Mouse (Mus musculus): Measurements from ENCODE around the gene Dmxl2.
A peak's percentile ranks its signal among the peaks of the same experiment; 100 is the strongest.

Dmxl2 gene

DNA sequence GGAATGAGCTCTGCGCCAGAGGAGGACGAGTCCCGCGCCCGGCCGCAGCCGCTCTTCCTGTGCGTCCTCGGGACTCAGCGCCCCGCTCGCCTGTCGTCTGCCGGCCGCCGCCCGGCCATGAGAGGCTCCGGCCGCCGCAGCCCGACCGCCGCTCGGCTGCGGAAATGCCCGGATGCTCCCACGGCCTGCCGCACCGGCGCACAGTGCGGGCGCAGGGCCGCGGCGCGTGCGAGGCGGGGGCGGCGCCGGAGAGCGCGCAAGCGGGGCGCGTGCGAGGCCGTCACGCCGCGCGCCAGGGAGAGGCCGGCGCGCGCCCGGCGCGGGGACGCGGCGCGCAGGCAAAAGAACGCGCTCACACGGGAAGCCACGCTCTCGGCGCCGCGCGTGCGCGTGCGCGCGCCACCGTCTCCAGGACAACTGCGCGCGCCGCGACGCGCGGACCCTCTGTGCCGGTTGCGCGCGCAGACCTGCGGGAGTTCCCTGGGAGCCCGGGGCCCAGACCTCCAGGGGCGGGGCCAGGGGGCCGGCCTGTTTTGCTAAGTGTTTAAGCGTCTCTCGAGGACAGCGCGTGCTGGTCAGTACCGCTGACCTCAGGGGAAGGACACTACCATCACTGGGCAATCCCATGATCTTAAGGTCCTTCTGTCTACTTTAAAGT is at the start of gene Dmxl2:
TSS of gene Dmxl2 (minus strand) at position 174 of the 658 bp plus-strand sequence.
- DNase-seq (ENCODE audit: low read depth in 2 of 2, low spot score in 2 of 2): no peak

DNA sequence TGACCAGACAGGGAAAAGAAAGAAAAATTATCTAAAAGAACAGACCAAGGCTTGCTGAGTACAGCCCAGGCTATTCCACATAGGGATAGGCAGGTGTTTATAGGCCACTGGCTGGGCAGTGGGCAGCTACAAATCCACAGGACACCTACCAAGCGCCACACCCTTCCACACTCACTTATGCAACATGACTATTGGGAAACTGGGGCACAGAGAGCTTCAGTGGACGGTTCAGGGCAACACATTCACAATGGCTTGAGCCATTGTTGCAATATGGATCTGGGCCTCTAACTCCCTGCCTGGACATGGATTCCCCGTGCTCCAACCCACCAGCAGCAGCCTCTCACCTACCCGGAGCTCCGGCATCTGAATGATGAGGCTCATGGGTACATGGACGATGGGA is 48.0 kb upstream of the Dmxl2 start:
- DNase-seq (ENCODE audit: low read depth in 2 of 2, low spot score in 2 of 2): no peak

DNA sequence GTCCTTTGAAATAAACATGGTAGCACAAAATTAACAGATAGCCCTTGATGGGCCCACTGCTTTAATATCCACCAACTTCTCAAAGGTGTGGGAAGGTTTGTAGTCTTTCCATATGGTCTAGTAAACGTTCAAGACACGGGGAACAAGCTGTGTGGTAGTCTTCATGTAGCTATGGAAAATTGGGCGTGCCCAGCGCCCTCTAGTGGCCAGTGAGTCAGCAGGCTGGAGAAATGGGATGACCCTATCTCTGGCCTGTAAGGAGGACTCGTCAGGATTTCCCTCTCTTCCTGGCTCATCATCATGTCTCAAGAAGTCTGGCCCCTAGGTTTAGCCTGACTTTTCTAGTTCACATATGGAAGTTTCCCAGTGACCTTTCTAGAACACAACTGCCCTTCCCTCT is 46.1 kb upstream of the Dmxl2 start:
- peak; percentile 7 to 21 for DNase-seq (ENCODE audit: low read depth in 2 of 2, low spot score in 2 of 2)

DNA sequence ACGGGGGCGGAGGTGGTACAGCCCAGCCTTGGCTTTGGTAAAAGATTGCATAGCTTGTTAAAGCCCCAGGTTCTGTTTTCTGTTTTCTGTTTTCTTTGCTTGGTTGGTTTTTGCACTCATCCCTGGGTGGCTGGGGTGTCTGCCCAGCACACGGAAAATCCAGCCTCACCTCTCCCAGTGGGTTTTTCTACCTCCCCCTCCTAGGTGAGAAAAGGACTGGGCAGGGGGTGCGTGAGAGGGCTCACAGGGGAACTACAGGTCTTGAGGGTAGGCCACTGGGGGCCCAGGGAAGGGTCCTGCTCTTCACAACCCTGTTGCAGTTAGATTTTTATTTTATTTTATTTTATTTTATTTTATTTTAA is 43.5 kb upstream of the Dmxl2 start:
- no peak for DNase-seq (ENCODE audit: low read depth in 2 of 2, low spot score in 2 of 2)

DNA sequence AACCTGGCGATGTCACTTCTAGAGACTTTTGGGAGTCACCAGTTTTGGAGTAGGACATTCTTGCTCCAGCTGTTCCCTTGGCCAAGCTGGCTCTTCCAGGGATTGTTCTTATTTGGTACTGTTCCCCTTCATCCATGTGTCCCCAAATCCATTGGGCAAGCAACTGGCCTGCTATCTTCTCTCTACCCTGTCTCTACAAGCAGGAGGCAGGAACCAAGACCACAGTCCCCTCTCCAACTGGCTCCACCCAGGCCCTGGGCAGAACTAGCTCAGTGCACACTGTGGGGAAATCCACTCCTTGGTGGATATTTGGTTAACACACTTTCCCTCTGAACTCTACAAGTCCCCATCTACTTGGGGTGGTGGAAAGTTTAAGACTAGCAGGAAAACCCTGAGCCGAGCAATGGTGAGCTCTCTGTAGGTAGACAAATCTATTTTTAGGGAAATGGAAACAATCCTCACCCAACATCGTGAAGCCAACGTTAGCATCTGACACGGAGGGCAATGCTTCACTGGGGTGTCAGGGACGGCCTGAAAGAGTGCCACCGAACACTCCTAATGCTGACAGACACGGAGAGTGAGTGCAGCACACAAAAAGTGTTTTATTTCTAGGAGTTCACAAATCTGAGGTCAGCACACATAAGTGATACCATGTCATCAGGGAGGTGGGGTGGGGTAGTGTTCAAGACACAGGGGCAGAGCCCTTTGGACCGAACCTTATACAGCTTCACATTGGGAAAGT is 43.0 kb upstream of the Dmxl2 start:
- no peak for DNase-seq (ENCODE audit: low read depth in 2 of 2, low spot score in 2 of 2)

DNA sequence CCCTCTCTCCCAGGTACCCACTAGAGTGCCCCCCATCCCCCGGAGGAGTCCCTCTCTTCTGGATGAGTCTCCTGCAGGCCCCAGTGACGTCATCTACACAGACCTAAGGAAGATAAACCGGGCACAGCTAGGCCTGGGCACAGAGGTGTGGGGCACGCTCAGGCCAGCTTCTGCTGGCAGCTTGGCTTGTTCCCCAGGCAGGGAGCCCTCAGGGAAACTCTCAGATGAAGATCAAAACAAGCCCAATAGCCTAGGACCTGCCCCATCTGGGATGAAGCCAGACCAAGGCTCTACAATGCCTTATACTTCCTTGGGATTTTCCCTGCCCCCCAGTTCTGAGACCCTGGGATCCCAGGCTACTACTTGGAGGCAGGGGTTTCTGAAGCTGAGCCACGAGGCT is 39.4 kb upstream of the Dmxl2 start:
- DNase-seq (ENCODE audit: low read depth in 2 of 2, low spot score in 2 of 2): no peak

DNA sequence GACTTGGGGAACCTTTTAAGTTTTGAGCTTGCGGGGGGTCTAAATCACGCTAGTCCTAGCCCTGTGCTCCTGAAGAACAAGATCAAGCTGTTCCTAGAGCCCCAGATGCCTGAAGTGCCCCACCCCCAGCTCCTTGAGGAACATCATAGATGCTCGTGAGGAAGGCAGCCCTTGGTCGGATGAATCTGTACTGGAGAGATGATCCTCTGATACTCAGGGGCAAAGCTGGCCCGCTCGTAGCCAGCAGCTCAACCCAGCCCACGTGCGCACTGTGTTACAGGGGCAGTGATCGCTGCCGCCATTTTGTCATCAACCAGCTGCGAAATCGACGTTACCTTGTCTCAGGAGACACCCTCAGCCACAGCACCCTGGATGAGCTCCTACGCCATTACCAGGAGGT is 37.3 kb upstream of the Dmxl2 start, which contains the start of gene Sh2d7:
TSS of gene Sh2d7 (plus strand) at position 301 of the 400 bp plus-strand sequence.
- DNase-seq (ENCODE audit: low read depth in 2 of 2, low spot score in 2 of 2): no peak

DNA sequence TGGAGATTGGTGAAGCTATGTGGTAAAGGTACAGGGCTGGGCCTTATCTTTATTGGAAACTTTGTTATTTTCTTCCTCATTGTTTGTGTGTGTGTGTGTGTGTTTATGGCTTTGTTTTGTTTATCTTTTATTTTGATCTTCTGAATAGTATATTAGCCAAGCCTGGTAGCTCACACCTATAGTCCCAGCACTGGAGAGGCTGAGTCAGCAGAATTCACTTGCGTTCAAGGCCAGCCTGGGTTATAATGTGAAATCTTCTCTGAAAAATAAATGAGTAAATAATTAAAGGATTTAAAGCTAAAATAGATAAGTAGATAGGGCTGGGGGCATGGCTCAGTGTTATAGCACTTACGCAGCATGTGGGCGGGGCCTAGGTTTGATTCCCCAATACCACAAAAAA is 36.8 kb upstream of the Dmxl2 start:
- DNase-seq (ENCODE audit: low read depth in 2 of 2, low spot score in 2 of 2): no peak

DNA sequence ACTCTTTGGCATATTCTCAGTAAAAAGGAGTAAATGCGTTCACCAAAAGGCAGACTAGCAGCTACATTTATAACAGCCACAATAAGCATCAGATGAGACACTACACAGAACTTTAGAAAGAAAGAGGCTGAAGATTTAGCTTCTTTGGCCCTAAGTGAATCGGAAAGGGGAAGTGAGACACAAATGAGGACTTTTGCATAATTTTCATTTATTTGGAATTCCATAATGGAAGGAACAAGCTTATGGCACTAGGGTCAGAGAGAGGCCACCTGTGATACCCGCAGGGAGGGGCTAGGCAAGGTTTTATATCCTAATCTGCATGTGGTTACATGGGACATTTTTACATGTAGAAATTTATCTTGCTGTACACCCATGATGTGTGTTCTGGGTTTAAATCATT is 36.1 kb upstream of the Dmxl2 start:
- DNase-seq (ENCODE audit: low read depth in 2 of 2, low spot score in 2 of 2): no peak

DNA sequence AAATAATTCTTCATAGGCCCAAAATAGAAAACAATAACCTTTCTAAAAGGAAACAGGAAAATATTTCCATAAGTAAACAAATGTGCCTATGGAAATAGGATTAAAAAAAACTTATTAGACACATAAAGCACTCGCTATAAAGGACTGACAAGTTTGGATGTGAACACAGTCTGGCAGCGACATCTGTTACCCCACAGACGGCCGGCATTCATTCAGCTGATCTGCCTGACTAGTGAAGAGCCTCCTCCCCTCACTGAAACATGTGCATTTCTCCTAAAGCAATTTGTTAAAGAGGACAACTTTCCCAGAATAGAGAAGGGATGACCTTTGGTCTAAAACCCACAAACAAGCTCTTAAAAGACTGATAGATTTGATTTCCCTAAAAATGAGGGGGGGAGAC is 35.6 kb upstream of the Dmxl2 start:
- no peak for DNase-seq (ENCODE audit: low read depth in 2 of 2, low spot score in 2 of 2)

DNA sequence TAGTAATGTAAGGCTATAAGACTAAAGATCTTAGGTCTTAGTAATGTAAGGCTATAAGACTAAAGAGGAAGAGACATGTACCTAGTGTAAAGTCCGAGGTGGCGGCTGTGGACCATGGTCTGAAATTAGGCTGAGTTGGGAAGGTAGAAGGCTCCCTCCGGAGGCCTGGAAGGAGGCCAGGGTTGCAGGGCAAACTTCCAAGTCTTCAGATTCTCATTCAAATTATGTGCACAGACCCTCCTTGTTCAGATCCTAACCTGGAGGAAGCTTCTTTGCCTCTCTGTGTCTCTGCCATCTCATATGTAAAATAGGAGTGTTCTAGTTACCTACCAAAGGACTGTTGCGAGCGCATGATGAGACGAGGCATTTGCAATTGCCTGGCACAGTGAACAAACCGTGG is 34.8 kb upstream of the Dmxl2 start:
- DNase-seq (ENCODE audit: low read depth in 2 of 2, low spot score in 2 of 2): no peak

DNA sequence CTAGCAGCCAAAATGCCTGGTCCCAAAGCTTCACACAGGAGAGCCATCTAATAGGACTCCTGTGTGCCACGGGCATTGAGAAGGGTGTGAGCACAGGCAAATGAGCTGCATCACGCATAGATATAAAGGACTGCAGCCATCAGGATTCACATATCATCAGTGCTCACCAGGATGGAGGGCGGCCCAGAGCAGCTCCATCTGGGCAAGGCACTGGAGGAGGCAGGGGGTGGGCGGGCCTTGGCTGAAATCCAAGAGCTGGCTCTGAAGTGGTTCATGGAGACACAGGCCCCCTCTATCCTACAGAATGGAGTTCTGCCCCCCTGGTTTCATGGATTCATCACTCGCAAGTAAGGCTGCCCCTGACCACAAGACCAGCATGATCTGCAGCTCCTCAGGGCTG is 32.5 kb upstream of the Dmxl2 start:
- DNase-seq (ENCODE audit: low read depth in 2 of 2, low spot score in 2 of 2): no peak

DNA sequence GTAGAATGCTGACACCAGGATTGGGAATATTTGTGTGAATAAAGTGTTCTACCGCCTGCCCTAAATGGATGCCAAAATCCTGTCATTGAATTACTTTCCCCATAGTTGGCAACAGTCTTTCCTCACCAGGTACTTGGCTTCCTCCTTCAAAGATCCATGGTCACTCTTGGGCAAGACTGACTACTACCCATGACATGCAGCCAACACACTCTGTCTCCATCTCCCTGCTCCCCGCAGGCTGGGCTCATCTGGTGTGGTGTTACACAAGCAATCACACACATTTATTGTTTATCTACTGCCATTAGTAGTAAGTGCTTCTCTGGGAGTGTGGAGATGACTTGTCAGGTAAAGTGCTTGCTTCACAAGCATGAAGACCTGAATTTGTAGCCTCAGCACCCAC is 31.5 kb upstream of the Dmxl2 start:
- no peak for DNase-seq (ENCODE audit: low read depth in 2 of 2, low spot score in 2 of 2)

DNA sequence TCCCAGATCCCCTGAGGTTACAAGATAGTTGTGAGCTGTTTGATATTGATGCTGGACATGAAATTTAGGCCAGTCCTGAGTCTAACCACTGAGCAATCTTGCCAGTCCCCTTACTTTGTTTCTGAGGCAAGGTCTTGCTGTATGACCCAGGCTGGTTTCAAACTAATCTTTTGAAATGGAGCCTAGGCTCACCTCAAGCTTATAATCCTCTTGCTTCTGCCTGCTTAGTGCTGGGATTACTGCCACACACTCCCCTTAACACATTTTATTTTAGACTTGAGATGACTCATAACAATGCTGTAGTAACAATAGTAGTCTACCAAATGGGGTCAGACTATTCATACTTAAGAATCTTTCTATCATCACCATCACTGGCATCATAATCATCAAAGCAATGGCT is 30.0 kb upstream of the Dmxl2 start:
- no peak for DNase-seq (ENCODE audit: low read depth in 2 of 2, low spot score in 2 of 2)

DNA sequence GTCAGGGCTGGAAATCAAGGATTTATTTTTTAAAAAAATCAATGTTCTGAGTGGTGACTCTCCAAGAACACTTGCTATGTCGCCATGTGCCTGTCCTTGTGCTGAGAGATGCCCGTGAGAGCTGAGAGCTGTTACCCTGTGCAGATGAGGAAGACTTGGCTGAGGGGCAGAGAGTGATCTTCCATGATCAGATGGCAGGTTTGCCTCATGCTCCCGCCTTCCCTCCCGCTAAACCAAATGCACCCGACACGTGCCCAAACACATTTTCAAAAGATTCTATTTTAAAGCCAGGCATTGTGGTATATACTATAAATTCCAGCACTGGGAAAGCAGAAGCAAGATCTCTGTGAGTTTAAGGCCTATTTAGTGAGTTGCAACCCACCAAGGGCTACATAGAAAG is 29.4 kb upstream of the Dmxl2 start:
- no peak for DNase-seq (ENCODE audit: low read depth in 2 of 2, low spot score in 2 of 2)

DNA sequence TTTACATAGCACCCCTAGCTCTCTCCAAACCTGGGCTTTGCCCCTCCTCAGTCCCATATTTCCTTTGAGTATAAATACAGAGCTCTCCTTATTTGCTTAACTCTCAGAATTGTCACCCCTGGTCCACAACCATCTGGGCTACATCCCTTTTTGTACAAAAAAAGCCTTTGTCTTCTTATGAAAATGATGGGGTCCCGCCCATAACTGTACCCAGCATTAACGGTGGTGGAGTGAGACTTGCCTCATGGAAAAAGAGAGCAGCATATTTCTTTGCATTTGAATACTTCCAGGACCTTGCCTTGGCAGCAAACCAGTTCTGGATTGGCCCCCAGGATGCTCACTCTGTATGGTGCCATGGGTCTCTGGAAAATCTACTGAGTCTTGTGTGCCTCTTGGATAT is 28.5 kb upstream of the Dmxl2 start:
- DNase-seq (ENCODE audit: low read depth in 2 of 2, low spot score in 2 of 2): no peak

DNA sequence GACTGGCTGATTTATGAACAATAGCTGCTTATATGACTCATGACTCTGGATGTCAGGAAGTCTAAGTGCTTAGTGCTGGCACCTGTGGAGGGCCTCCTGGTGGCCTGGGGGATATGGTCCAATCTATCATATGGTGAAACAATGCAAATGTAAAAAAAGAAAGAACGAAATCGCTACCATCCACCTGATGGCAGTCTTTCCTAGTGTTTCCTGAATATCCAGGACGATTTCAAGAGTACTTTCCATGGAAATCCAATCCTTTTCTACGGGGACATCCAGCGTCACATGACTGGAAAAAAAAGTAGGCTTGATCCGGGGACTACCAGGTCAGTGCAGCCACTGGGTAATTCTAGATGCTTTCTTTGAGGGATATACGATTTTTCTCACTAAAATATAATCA is 26.3 kb upstream of the Dmxl2 start:
- no peak for DNase-seq (ENCODE audit: low read depth in 2 of 2, low spot score in 2 of 2)

DNA sequence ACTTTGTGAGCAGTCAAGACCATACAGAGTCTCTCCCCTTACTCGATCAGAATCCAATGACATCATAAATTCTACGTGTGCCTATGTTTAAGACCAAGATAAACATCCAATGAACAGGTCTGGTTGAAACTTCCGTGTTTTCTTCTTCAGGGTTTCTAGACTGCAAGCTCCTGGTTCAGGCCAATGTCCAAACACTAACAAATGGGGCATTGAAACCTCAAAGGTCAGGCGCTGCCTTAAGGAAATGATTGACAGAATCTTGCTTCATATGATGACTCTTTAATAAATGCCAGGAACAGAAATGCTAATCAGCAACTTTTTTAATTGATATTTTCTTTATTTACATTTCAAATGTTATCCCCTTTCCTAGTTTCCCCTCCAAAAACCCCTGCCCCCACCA is 18.9 kb upstream of the Dmxl2 start:
- DNase-seq (ENCODE audit: low read depth in 2 of 2, low spot score in 2 of 2): no peak

DNA sequence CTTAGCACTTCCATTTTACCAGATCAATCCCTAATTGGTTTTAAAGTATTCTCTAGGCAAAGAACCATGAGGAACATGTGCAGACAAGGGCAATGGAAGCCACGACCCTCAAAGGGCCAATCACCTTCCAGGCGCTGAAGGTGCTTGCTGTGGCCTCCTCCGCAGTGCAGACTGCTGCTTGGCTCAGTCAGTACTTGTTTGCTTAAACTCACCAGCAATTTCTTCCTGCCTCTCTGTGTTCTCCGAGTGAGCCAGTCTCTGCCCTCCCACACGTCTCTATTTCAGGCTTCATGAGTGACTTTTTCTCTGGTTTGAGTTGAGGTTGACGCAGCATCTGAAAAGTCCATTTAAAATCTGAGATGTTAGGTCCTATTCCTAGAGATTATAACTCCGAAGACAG is 17.5 kb upstream of the Dmxl2 start:
- DNase-seq (ENCODE audit: low read depth in 2 of 2, low spot score in 2 of 2): no peak

DNA sequence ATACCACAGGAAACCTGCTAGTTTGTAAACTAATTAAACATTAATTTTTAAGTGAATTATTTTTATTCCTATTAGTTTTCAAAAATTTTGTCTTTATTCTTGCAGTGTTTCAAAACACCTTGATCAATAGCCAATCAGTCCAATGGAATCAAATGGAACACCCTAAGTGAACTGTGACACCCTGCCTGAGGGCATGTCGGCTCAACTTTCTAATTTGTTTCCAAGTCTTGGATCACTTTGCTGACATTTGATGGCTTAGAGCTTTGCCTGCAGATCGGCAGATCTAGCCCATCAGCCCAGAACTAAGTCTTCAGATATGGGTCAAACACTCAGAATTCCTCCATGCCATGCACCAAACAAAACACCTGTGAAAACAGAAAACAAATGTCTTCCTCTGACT is 14.6 kb upstream of the Dmxl2 start:
- no peak for DNase-seq (ENCODE audit: low read depth in 2 of 2, low spot score in 2 of 2)

DNA sequence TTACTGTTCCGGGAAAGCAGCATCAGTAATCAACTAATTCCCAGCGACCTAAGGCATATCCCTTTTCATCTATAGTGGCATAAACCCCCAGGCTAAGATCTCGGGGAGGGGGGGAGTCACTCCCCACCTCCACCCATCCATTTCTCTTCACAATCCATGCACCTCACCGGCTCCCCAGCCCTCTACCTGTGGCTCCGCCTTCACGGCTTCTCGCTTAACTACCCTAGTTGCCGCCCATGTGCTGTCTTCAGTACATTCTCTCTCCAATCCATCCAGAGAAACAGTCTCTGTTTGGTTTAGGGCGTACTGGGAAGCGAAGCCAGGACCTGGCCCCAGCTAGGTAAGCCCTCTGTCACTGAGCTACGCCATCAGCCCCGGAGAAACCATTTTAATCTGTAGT is 1.4 kb upstream of the Dmxl2 start:
- DNase-seq (ENCODE audit: low read depth in 2 of 2, low spot score in 2 of 2): no peak

DNA sequence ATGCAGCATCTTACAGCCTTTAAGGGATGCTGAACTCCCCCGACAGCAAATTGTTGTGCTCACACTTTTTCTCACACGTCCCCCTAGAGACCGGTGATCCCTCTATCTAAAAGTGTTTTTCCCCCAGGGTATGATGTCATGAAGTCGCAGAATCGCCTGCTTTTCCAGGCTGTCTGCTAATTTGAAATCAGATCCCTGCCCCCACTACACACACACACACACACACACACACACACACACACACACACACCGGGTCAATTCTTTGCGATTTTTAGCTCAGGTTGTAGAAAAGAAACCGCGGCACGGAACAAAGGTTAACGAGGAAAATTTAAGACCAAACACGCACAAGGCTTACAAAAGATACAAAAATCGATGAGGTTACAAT is 677 bp upstream of the Dmxl2 start:
- no peak for DNase-seq (ENCODE audit: low read depth in 2 of 2, low spot score in 2 of 2)

DNA sequence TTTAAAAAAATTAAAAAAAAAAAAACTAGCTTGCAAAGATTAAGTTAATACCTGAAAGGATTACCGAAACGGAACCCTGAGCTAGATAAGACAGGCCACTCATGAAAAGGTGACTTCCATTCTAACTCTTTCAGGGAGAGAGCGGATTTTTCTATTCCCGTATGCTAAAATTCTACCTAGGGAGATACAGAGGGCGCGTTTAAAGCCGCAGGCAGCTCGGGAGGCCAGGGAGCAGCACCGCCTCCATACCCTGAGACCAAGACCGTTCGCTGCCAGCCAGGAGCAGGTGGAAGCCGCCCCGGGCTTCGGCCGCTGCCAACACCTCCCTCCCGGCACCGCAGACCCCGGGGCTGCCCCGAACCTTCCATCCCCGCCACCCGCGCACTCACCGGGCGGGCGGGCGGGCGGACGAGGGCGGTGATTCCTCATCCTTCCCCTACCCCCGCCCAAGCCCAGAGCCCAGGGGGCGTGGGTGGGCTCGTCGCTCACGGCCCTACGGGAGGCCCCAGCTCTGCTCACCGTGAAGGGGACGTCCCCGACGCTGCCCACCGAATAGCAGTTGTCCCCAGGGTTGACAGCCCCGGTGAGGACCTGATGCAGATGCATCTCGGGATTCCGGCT is 484 bp downstream of the Dmxl2 start:
- no peak for DNase-seq (ENCODE audit: low read depth in 2 of 2, low spot score in 2 of 2)
